Mouse (Mus musculus): ENCODE results near the gene Drd3.

Drd3 gene

GRCm38 (mm10) chr16:43753751-43754150 is at the start of gene Drd3:
TSS of gene Drd3 (plus strand) at chr16:43754026.
- no peak for DNase-seq (ENCODE audit: extremely low read depth, insufficient read length, low spot score)

GRCm38 (mm10) chr16:43708335-43709061 is 45.3 kb upstream of the Drd3 start:
- DNase-seq (ENCODE audit: extremely low read depth, insufficient read length, low spot score): no peak

GRCm38 (mm10) chr16:43709062-43709413 is 44.8 kb upstream of the Drd3 start:
- DNase-seq (ENCODE audit: extremely low read depth, insufficient read length, low spot score): no peak

- DNase-seq (ENCODE audit: extremely low read depth, insufficient read length, low spot score): no peak
Observed at GRCm38 (mm10) chr16:43709432-43710133, 44.2 kb upstream of the Drd3 start.

GRCm38 (mm10) chr16:43710134-43710475 is 43.7 kb upstream of the Drd3 start:
- no peak for DNase-seq (ENCODE audit: extremely low read depth, insufficient read length, low spot score)

- no peak for DNase-seq (ENCODE audit: extremely low read depth, insufficient read length, low spot score)
Observed at GRCm38 (mm10) chr16:43710651-43711050, 43.2 kb upstream of the Drd3 start.

- DNase-seq (ENCODE audit: extremely low read depth, insufficient read length, low spot score): no peak
Observed at GRCm38 (mm10) chr16:43711361-43711760, 42.5 kb upstream of the Drd3 start.

- DNase-seq (ENCODE audit: extremely low read depth, insufficient read length, low spot score): no peak
Observed at GRCm38 (mm10) chr16:43724444-43724843, 29.4 kb upstream of the Drd3 start.

GRCm38 (mm10) chr16:43729506-43730221 is 24.2 kb upstream of the Drd3 start:
- no peak for DNase-seq (ENCODE audit: extremely low read depth, insufficient read length, low spot score)

- DNase-seq (ENCODE audit: extremely low read depth, insufficient read length, low spot score): no peak
Observed at GRCm38 (mm10) chr16:43730281-43730680, 23.5 kb upstream of the Drd3 start.

GRCm38 (mm10) chr16:43732496-43732895 is 21.3 kb upstream of the Drd3 start:
- no peak for DNase-seq (ENCODE audit: extremely low read depth, insufficient read length, low spot score)

GRCm38 (mm10) chr16:43732900-43733299 is 20.9 kb upstream of the Drd3 start:
- no peak for DNase-seq (ENCODE audit: extremely low read depth, insufficient read length, low spot score)

- no peak for DNase-seq (ENCODE audit: extremely low read depth, insufficient read length, low spot score)
Observed at GRCm38 (mm10) chr16:43737933-43738332, 15.9 kb upstream of the Drd3 start.

GRCm38 (mm10) chr16:43740936-43741335 is 12.9 kb upstream of the Drd3 start:
- DNase-seq (ENCODE audit: extremely low read depth, insufficient read length, low spot score): no peak

- DNase-seq (ENCODE audit: extremely low read depth, insufficient read length, low spot score): no peak
Observed at GRCm38 (mm10) chr16:43748424-43748823, 5.4 kb upstream of the Drd3 start.

- no peak for DNase-seq (ENCODE audit: extremely low read depth, insufficient read length, low spot score)
Observed at GRCm38 (mm10) chr16:43752900-43753299, 926 bp upstream of the Drd3 start.

GRCm38 (mm10) chr16:43772358-43772757 is 18.5 kb downstream of the Drd3 start:
- no peak for DNase-seq (ENCODE audit: extremely low read depth, insufficient read length, low spot score)

GRCm38 (mm10) chr16:43772766-43773165 is 18.9 kb downstream of the Drd3 start:
- DNase-seq (ENCODE audit: extremely low read depth, insufficient read length, low spot score): no peak

GRCm38 (mm10) chr16:43773506-43773905 is 19.7 kb downstream of the Drd3 start:
- no peak for DNase-seq (ENCODE audit: extremely low read depth, insufficient read length, low spot score)

GRCm38 (mm10) chr16:43776886-43777285 is 23.1 kb downstream of the Drd3 start:
- no peak for DNase-seq (ENCODE audit: extremely low read depth, insufficient read length, low spot score)

GRCm38 (mm10) chr16:43799541-43799940 is 45.7 kb downstream of the Drd3 start:
- DNase-seq (ENCODE audit: extremely low read depth, insufficient read length, low spot score): no peak

Data from 3134 (cell line).